Mouse (Mus musculus) heart, adult 2 months (tissue): ENCODE data around the gene Tnks2.

Experiments used
- CTCF ChIP-seq: fragments of 200-600 bp; IDR thresholded peaks from 2 replicates; pipeline ENCODE4 v1.8.1; 2022; ENCODE audit warnings: antibody characterized with exemption, mild to moderate bottlenecking, moderate library complexity
- EP300 ChIP-seq: fragments of 200-500 bp; IDR thresholded peaks from 2 replicates; pipeline ENCODE4 v1.6.1; 2011; ENCODE audit warnings: low read depth, low read length, control low read depth; ENCODE audit not compliant: insufficient read depth
- POLR2A ChIP-seq: fragments of 200-500 bp; IDR thresholded peaks from 2 replicates; pipeline ENCODE4 v1.6.1; 2011; ENCODE audit warnings: mild to moderate bottlenecking, low read depth, low read length, control low read depth; ENCODE audit not compliant: insufficient read depth

GRCm38 (mm10) chr19:36845924-36846323, 11.9 kb downstream of the Tnks2 start:
- TF ChIP-seq CTCF (no peak), POLR2A (no peak), EP300 (no peak)
